Mouse (Mus musculus) heart, postnatal 4 days (tissue): ENCODE data around the gene Map7d1. TPM values are rescaled to one million over a fixed set of nuclear protein-coding genes. Genes with fewer than 3 reads are reported as not detected.

ENCODE experiments used
- DNase-seq: peaks from one replicate; pipeline ENCODE4 v3.0.0; 2021
- total RNA-seq, 2 experiments: library from RNA; stranded (reverse); gene quantifications; 2 replicates each; pipeline ENCODE4 v1.2.3; 2021

Gene Map7d1
- total RNA-seq, 2 experiments from 2014 or later = 182 to 197 TPM

GRCm38 (mm10) chr4:126262119-126262807 is 6.1 kb upstream of the Map7d1 start, which contains the start of gene Trappc3:
TSS of gene Trappc3 (plus strand) at chr4:126262325.
- DNase-seq = peak; percentile 100

DNA sequence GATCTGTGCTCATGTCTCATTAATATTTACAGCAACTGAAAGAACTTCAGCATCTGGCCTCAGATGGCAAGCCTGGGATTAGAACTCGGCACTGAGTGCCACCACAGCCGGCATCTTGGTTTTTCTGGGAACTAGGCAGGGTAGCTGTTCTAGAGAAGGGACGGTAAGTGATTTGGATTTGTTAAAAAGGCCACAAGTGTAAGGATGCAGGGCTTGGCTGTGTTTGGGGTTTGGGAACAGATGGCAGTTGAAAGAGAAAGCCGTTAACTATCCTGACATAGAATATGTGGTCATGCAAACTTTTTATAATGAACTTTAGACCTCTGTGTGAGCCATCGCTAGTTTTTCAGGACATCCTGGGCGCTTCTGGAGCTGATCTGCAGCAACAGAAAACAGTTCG is 5.5 kb upstream of the Map7d1 start:
- DNase-seq = no peak

GRCm38 (mm10) chr4:126261266-126261665 is 5.1 kb upstream of the Map7d1 start:
- no peak for DNase-seq

DNA sequence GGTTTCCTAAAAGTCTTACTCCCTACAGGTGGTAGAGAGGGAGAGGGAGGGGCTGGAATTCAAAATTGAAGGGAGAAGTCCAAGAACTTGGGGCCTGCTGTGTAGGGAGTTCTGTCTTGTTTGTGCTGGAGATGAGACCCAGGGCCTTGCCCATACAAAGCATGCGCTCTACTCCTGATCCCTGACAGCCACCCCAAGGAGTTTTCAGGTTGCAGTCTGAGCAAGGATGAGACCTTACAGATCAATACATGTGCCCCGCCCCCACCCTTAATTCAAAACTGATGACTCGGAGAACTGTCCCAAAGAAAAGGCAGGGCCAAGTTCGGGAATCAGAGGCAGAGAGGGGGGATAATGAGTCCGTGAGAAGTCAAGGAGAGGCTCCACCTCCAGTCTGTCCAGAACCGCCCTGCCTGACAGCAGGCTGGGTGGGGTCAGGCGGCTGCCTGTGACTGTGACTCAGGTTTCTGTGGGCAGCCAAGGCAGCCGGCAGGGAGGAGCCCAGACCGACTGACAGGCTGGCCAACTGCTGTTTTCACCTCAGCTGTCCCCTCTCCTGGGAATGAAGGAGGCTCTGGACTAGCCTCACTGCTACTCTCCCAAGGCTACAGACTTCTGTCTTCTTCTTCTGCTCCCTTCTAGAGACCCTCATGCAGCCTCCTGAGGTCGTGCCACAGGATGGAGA is 4.5 kb upstream of the Map7d1 start:
- DNase-seq = peak; percentile 89

- peak; percentile 88 for DNase-seq
These were observed 3.5 kb upstream of the Map7d1 start for GRCm38 (mm10) chr4:126259523-126260160.

- peak; percentile 66 for DNase-seq
These were observed 2.9 kb upstream of the Map7d1 start for GRCm38 (mm10) chr4:126259063-126259462.

DNA sequence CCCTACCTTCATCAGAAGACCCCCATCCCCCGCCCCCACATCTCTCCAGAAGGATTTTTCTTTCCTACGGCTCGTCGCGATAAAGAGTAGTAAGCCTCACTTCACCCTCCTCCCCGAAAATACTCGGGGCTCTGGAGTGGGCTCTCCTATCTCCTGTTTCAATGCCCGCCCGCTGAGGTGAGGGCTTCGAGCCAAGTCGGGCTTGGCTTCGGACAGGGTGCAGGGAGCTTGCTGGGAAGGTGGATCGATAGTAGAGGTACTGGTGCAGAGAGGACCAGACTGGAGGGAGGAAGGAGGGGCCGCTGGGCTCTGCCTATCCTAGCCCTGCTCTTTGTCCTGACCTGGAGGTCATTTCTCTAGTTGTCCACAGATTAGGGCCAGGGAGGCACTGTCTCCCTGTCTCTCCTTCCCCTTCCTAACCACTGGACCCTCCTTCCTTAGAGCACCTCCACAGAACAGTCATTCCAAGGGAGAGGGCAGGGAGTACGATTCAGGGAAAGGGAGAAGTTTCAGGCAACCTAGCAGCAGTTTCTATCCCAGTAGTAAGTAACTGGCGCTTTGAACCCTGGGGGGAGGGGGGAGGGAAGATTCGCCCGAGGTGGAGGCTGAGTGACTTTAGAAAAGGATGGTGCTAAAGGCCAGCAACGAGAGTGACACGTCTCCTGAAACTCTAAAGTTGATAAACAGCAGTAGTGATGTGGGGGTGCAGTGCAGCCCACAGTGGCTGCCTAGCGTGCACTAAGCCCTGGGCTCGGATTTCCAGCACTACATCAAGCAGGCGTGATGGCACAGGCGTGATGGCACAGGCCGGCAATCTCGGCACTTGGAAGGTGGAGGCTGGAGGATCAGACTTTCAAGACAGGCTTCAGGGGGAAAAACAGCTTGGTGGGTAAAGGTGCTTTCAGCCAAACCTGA is 1.1 kb upstream of the Map7d1 start:
- peak; percentile 74 for DNase-seq

DNA sequence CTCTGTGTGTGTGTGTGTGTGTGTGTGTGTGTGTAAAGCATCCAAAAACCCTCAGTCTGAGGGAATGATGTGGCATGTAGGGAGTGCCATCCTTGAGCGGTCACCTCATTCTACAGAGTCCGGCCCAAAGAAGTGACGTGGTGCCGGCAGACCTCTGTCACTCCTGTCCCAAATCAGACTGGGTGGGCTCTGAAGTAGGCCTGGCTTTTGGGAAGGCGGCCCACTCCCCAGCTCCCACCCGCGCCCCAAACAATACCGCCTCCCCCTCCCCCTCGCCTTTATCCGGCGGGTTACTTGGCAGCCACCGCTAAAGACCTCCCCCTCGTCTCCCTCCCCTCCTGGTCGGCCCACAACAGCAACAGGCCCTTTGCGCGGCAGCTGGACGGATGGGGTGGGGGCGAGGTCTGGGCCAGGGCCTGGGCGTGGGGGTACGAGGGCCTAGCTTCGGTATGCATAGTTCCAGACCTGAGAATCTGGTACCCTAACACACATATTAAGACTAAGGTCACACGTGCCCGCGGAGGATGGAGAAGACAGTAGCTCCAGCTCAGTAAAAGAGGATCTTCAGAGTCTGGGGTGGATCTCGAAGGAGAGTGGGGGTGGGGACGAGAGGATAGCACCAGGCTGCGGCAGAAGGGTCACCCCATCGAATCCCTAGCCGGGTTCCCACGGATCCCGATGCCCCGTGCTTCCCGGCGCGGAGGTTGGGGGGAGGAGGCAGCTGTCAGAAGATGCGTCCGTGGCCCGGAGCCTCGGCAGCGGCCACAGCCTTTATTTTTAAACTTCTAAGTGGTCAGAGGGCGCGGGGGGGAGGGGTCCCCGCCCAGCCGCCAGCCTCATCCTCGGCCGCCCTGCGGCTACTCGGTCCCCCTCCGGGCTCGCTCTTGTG is 786 bp downstream of the Map7d1 start:
- peak; percentile 73 for DNase-seq

GRCm38 (mm10) chr4:126254315-126255112 is 1.6 kb downstream of the Map7d1 start:
- peak; percentile 78 for DNase-seq

DNA sequence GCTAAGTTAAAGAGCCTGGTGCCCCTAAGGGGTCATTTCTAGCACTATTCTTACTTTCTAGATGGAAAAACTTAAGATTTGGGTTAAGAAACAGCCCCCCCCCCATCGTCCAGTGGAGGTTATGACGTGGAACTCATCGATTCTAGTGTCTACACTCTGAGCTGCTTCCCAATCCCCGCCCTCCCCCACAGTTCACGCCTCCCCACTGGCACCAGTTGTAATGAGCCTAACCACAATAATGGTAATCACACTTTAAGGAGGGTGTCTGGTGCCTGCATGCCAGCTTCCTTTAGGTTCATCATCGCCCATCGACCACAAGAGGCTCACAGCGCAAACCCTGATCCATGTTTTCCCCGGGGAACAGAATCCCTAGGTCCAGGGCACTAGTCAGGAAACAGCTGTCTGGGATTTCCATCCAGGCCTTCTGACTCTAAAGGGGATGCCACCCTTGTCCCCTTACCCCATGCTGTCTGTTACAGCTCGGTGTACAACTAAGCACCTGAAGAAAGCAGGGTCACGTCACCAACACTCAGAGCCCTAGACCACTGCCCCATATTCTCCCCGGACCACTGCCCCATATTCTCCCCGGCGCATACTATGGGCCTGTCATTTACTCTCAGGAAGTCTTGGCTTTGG is 2.4 kb downstream of the Map7d1 start:
- no peak for DNase-seq

GRCm38 (mm10) chr4:126252411-126253237 is 3.5 kb downstream of the Map7d1 start:
- DNase-seq = no peak

GRCm38 (mm10) chr4:126251655-126252254 is 4.4 kb downstream of the Map7d1 start:
- peak; percentile 69 for DNase-seq

DNA sequence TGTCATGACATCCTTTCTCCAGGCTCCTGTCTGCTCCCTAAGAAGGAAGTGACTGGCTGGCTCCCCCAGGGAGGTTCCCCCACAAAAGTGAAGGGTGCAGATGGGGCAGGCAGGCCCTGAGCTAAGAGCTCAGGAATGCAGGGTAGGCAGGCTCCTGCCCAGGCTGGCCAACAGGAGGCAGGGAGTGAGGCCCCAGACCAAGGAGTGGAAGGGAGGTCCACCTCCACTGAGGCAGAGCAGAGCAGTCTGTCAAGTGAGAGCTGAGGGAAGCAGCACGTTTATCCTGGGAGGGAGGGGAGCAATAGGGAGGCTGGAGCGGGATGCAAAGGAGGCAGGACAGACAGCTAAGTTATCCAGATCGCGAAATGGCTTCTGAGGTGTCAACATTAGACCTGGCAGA is 5.5 kb downstream of the Map7d1 start:
- DNase-seq = no peak

DNA sequence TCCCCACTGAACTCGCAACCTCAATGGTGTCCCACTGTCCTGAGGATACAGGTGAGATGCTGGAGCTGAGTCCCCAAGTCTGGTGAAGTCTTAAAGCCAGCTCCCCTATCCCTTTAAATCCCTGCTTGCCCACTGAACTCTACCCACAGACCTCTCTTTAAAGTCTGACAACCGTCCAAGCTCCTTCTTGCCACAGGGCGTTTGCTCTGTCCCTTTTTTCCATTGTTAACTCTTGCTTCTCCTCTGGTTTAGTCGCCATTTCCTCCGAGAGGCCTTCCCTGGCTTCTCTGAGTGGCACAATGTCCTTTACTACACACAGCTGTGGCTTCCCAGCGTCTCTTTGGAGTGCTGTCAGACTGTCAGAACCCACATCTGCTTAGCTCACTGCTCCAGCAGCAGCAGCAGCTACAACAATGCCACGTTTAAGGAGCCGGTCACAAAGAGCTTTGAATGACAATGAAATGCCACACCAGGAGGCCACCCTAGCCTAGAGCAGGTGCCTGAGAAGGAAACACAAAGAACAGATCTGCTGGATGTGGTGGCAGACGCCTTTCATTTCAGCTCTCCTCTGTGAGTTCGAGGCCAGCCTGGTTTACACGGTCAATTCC is 7.8 kb downstream of the Map7d1 start:
- DNase-seq = no peak

- no peak for DNase-seq
These were observed 9.8 kb downstream of the Map7d1 start for GRCm38 (mm10) chr4:126246202-126246889.

DNA sequence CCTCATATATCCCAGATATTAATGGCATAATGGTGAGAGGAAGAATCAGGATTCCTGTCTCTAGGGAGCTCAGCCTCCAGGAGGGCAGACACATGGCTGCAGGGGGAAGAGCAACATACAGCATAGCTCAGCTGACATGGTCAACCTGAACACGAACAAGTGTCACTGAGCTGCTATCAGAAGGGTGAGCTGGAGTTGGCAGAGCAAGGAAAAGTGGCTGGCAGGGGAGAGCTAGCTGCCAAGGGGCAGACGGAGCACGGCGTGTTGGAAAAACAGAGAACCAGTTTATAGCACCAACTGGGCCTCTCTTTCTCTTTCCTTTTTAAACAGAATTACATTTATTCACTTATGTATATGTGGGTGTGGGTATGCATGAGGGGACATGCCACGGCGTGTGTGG is 13.6 kb downstream of the Map7d1 start:
- DNase-seq = peak; percentile 53

GRCm38 (mm10) chr4:126241956-126242355 is 14.2 kb downstream of the Map7d1 start:
- no peak for DNase-seq
